Mouse (Mus musculus): ENCODE data around the gene Fuca1. TPM values are rescaled to one million over a fixed set of nuclear protein-coding genes. Genes with fewer than 3 reads are reported as not detected.
"Not testable (repeated sequence)": the region's sequence is repeated elsewhere in the genome, so short reads cannot be mapped to it uniquely, and the experiment has no call there.

Gene Fuca1
- polyA plus RNA-seq, 2 experiments from 2014 or later = 74.0 to 98.1 TPM

GRCm38 (mm10) chr4:135954241-135954640 is 33.7 kb downstream of the Fuca1 start:
- ATAC-seq = peak; percentile 57

DNA sequence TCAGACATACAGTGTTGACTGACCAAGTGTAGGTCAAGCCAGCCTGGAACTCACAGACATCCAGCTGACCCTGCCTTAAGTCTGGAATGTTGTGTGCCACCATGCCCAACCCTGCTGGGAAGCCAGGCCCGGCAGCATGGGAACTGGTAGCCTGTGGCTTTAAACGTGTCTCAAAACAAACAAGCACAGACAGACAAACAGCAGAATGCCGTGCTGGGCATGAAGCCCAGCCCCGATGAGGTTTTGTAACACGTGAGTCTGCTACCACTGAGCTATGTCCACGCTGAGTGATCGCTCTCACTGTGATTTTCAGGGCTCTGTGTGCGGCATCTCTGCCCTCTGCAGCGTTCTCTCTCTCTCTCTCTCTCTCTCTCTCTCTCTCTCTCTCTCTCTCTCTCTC is 35.4 kb downstream of the Fuca1 start:
- no peak for ATAC-seq

- ATAC-seq = no peak
Measured at GRCm38 (mm10) chr4:135958354-135958753, 37.8 kb downstream of the Fuca1 start.

GRCm38 (mm10) chr4:135960717-135961116 is 40.2 kb downstream of the Fuca1 start:
- no peak for ATAC-seq

DNA sequence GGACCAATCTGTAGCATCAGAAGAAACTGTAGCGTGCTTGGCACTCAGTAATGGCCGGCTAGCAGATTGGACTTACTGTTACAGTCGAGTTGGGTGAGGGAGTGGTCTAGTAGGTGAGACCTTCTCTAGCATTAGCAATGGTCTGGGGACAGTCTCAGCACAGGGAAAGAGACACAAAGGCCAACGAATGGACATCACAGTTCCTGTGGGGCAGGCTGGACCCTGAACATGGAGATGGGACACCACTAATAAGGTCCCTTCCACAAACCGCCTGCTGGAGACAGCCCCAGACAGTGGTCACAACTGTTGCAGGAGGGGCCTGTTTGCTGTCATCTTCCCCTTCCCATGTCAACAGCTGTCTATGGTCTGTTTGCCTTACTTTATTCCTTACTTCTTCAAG is 41.2 kb downstream of the Fuca1 start:
- ATAC-seq = no peak

- ATAC-seq = no peak
Measured at GRCm38 (mm10) chr4:135962198-135962597, 41.7 kb downstream of the Fuca1 start.

- ATAC-seq = no peak
Measured at GRCm38 (mm10) chr4:135962946-135963345, 42.4 kb downstream of the Fuca1 start.

GRCm38 (mm10) chr4:135963457-135964193 is 43.1 kb downstream of the Fuca1 start, which contains the start of gene Gale:
TSS of gene Gale (plus strand) at chr4:135963727.
- peak; percentile 84 for ATAC-seq

DNA sequence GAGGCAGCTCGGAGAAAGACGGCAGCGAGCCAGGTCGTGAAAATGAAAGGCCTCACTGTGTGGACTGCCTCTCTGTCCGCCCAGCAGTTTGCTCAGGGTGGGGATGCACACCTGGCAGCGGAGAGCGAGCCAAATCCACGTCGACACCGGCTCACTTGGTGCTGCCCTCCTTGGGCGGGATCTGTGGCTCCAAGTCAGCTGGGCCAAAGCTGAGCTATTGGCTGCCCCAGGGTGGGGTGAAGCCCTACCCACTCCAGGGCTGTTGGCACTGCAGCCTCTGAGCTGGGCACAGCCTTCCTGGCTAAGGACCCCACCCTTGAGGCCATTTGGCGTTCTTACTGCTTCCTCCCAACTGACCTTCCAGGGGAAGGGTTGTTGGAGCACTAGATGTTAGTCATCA is 43.9 kb downstream of the Fuca1 start:
- ATAC-seq = no peak

DNA sequence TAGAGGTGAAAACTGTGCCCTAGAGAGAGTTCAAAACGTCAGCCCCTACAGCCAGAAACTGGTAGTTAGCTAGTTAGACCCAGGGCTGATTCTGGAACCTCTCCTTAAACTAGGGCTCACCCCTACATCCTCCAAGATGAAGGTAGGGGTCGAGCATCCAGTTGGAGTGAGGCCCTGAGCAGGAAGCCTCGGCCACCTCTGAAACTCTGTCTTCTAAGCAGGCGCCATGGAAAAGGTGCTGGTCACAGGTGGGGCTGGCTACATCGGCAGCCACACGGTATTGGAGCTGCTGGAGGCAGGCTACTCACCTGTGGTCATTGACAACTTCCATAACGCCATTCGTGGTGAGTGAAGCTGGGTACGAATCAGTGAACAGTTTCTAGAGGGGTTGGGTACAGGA is 44.6 kb downstream of the Fuca1 start:
- no peak for ATAC-seq

- no peak for ATAC-seq
Measured at GRCm38 (mm10) chr4:135966283-135966682, 45.7 kb downstream of the Fuca1 start.

DNA sequence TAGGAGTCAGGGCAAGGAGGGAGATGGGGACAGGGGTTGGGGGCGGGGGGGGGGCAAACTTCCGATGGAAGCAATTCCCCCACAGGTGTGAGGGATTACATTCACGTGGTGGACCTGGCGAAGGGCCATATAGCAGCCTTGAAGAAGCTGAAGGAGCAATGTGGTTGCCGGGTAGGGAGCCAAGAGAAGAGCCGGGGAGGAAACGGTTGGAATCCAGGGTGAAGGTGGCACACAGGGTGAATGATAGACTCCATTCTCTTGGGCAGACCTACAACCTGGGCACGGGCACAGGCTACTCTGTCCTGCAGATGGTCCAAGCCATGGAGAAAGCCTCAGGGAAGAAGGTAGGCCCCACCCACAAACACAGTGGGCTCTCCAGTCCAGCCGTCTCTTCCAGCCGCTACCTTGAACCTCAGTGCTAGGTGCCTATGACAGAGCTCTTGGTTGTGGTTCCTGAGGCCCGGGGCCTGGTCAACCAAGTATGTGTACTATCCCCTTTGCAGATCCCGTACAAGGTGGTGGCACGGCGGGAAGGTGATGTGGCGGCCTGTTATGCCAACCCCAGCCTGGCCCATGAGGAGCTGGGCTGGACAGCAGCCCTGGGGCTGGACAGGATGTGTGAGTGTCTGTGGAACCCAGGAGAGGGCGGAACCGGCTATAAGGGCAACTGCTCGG is 46.7 kb downstream of the Fuca1 start:
- ATAC-seq = no peak

DNA sequence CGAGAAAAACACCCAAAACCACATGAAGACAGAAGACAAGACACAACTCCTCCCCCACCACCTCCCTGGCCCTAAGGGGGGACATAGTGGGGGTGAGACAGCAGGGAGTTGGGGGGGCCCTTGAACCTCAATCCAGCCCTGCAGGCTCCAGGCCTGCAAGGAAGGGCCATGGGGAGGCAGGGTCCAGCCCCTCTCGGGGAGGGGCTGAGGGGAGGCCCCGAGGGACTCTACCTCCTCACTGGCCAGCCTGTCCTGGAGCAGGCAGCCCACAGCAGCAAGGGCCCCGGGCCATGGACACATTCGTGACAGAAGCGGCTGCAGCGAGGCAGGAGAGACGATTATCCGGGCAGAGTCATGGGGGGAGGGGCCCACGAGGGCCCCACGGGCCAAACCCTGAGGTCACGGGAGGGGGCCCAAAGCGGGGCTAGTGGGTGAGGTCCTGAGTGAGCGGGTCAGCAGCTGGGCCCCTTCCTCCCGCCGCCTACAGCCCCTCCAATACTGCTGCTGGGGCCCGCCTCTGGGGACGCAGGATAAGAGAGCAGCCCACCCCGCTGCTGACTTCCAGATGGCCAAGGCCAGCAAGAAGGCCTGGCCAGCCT is 47.8 kb downstream of the Fuca1 start:
- no peak for ATAC-seq

GRCm38 (mm10) chr4:135969070-135969750 is 48.7 kb downstream of the Fuca1 start:
- no peak for ATAC-seq

GRCm38 (mm10) chr4:135970585-135970984 is 50.0 kb downstream of the Fuca1 start:
- no peak for ATAC-seq

DNA sequence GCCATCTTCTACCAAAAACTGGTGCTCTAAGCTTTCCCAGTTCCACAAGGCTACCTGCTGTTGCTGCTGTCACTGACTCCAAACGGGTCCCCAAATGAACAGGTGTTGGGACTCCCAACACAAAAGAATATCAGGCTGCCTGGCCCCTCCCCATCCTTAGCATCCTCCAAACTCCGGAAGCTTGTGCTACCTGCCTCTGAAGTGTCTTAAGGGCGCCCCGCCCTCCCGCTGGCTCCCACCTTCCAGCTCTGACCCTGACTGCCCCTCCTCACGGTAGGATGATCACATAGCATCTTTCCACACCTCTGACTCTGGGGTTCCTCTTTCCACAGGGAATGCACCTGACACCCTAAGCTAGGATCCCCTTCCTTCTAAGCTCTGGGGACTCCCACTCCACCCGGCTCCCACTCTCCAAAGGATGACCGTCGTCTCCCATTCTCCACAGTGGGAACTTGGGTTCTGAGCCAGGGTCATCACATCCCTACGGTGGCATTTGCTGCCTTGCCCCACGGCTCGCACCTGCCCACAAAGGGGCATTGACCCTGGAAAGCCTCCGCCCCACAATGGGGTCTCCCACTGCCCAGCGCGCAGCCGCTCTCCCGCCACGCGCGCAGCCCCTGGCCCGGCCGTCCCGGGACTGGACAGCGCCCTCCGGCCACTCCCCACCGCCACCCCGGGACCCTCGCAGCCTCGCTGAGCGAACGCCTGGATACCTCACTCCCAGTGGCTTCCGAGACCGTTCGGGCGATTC is 51.4 kb downstream of the Fuca1 start:
- ATAC-seq = peak; percentile 59

GRCm38 (mm10) chr4:135972556-135972906 is 52.0 kb downstream of the Fuca1 start, which contains the start of gene Lypla2:
TSS of gene Lypla2 (minus strand) at chr4:135972626.
- ATAC-seq = peak; percentile 77

DNA sequence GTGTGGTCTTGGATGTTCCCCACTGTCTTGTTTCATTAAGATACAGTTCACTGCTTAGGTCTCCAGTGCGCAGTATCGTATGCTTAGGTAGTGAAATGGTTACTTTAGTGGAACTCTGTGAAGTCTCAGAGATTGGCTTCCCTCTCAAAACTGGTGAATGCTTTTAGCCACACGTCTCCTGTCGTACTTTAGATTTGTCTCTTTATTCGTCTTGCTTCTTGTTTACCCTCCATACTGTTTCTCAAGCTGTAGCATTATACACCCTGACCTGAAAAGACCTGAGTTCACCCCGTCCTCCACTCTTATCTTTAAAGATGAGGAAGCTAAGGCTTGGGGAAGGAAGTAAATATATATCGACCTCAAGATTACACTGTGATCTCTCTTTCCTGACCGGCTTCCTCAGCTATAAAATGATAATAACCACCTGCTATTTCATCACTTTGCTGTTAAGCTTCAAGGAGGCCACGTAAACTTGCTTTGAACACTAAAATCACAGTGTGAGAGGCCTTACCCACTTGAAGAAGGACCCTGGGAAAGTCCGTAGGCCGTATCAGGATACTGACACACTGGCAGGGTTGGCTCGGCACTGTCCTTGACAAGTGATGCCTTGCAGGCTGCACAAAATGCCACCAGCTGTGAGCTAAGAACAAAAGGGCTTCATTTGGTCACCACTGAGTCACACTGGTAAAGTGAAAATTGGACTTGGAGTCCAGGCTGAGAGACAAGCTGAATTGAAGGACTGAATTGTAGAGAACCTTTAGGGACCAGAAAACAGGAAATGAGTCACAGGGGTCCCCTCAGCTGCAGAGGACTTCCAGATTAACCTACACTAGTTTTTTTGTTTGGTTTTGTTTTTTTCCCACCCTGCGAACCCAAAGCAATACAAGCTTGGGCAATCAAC is 52.6 kb downstream of the Fuca1 start:
- ATAC-seq = no peak

- ATAC-seq = no peak
Measured at GRCm38 (mm10) chr4:135976146-135976545, 55.6 kb downstream of the Fuca1 start.

DNA sequence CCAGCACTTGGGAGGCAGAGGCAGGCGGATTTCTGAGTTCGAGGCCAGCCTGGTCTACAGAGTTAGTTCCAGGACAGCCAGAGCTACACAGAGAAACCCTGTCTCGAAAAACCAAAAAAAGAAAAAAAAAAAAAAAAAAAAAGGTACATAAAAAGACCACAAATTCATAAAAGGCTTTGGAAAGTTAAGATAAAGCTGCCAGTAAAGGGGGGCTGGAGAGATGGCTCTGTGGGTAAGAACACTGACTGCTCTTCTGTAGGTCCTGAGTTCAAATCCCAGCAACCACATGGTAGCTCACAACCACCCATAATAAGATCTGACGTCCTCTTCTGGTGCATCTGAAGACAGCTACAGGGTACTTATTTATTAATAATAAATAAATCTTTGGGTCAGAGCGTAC is 59.7 kb downstream of the Fuca1 start:
- not testable (repeated sequence) for ATAC-seq

GRCm38 (mm10) chr4:135981524-135982063 is 61.1 kb downstream of the Fuca1 start:
- ATAC-seq = no peak

All from activated CD4-positive, CD25-positive, alpha-beta regulatory T cell, adult 4 months (primary cell).